Mouse (Mus musculus) megakaryocyte progenitor cell, adult 5-6 weeks (primary cell): Measurements from ENCODE around the gene Dhx35. TPM values are rescaled to one million over a fixed set of nuclear protein-coding genes. Genes with fewer than 3 reads are reported as not detected.

Experiments used
- ATAC-seq: replicated peaks from 2 replicates; pipeline ENCODE4 v1.8.0; 2016; ENCODE audit warnings: mild to moderate bottlenecking, moderate TSS enrichment, inconsistent platforms; ENCODE audit not compliant: poor library complexity
- total RNA-seq, 2 experiments: library from RNA; stranded (forward) in 1 of 2; stranded (reverse) in 1 of 2; fragments of 157-497, 149-512 nt in 1 of 2; fragments of 200-1000 nt in 1 of 2; gene quantifications; 2 replicates each; pipeline versions ENCODE4 v1.2.3 to v1.2.4; 2015 to 2017

Dhx35 gene
- total RNA-seq, 2 experiments from 2014 or later: 10.1 to 17.3 TPM

DNA sequence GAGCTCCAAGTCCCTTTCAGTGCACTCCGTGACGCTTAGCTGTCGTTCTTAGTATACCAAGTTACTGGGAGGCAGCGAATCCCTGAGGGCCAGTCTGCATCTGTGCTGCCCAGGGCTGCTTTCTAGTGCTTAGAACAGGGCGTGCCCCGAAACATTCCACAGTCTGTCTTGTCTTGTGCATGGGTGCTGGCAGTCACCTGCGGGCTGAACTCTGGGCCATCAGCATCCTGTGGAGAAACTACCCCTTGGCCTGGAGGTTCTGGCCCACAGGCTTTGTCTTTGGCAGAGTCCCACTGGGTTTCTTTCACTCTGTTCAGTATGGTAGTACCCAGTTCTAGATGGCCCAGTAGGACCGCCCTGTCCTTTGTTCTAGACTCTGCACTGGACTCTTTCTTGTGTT is 6.2 kb downstream of the Dhx35 start:
- no peak for ATAC-seq

DNA sequence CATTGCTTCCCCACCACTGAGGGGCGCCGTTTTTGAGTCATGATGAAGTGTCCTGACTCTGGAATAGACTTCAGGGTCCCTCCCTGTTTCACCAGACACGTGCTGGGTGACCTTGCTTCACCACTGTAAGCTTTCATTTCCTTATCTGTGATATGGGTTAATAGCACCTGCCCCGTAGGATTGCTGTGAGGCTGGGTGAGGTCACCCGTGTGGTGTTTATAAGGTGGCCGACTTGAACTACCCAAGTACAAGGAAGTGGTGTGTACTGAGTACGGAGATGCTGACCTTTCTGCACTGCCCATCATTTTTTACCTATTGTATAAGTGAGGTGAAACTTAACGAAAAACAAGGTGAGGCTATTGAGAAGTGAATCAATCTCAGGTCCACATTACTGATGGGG is 9.0 kb downstream of the Dhx35 start:
- ATAC-seq: no peak

DNA sequence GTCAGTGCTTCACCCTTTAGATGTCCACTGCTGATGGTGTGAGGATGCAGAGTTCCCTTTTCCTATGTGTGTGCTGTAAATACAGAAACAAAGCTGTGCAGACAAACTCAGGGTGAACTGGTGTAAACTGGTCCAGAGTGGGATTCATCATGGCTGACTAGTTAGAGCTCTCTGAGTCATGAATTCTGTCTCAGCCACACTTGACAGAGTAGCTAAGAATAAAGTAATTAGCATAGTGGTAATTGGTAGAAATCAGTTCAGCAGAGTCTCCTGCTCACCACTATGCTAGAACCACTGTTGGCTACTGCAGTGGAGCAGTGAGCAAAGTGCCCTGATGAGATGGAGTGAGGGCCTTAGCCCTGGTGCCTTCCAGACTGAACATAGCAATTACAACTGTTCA is 21.1 kb downstream of the Dhx35 start:
- no peak for ATAC-seq

DNA sequence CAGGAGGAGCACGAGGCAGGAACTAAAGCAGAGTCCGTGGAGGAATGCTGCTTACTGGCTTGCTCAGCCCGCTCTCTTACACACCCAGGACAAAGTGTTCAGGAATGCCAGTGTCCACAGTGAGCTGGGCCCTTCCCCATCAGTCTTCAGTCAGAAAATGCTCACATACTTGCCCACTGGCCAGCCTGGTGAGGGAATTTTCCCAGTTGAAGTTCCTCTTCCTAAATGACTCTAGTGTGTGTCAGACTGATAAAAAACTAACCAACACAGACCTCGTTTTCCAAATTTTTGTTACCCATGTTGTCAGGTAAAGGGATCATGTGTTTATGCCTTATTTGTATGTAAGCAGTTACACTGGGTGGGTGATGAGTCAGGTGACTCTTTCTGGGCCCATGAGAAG is 21.6 kb downstream of the Dhx35 start:
- ATAC-seq: no peak

DNA sequence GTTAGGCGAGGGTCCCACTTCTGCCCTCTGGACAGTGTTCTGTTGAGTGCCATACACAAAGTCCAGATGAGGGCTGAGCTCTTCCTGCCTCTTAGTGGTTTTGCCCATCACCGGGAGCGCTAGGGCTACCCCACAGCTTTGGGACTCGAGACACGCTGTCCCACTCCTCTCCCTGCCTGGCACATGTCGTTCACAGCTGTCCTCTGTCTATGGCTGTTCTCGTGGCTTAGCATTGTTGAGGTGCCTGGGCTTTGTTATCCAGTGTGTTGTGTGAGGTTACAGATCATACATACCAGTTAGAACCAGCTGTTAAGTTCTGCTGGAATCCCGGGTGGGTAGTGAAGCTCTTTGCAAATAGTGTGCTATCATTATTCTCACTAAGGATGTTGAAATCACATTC is 23.1 kb downstream of the Dhx35 start:
- no peak for ATAC-seq

DNA sequence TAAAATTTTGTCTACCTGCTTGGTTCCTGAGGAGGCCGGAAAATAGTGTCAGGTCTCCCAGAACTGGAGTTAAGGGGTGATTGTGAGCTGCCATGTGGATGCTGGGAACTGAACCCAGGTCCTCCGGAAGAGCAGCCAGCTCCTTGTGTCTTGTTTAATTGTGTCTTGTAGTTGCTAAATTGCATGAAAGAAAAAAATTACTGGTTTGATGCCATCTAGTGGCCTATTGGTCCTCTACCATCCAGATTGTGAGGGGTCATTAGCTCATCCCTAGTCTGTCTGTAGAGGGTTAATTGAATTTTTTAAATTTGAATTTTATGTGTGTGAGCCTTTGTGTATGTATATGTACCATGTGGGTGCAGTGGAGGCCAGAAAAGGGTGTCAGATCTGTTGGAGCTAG is 33.5 kb downstream of the Dhx35 start:
- no peak for ATAC-seq

DNA sequence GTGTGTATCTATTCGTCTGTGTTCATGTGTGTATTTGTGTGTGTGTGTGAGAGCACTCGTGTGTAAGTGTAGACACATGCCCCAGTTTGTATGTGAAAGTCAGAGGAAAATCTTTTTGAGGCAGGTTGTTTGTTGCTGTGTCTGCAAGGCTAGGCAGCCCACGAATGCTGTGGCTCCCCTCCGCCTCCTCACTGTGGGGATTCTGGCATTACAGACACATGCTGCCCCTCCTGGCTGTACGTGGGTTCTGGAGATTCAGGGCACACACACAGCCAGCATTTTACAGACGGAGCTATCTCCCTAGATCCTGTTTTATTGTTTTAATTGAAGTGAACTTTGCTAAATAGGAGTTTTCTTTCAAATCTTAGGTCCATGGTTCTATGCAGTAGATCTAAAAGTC is 35.1 kb downstream of the Dhx35 start:
- no peak for ATAC-seq

DNA sequence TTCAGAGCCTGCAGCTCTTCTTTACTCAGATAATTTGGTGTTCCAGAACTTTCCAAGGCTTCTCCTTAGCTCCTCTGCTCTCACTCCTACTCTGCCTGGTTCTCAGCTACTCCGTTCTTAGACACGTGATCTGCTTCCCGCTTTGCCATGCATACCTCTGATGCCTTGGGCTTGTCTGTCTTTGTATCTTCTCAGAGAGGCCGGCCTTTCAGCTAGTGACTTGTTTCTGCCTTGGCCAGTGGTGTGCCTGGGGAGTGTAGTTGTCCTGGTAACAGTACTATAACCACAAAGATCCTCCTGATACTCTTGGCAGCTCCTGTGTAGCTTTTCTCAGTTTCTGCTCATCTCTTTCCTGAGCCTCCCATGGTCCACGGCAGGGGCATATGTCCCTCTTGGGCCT is 38.6 kb downstream of the Dhx35 start:
- no peak for ATAC-seq

DNA sequence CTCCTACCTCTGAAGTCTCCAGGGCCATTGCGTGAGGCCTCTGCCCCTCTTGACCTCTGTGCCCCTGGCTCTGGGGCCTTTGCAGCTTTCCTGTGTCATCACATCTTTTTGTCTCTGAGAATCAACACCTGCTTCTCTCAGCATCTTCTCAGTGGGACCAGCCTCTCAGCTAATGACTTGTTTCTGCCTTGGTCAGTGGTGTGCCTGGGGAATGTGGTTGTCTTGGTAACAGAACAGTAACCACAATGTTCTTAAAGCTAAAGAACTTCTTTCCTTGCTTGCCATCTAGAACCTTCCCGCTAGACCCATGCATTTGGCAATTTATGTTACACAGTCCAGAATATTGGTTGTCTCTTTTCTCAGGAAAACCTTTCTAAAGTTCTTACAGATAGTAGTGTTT is 39.0 kb downstream of the Dhx35 start:
- no peak for ATAC-seq

DNA sequence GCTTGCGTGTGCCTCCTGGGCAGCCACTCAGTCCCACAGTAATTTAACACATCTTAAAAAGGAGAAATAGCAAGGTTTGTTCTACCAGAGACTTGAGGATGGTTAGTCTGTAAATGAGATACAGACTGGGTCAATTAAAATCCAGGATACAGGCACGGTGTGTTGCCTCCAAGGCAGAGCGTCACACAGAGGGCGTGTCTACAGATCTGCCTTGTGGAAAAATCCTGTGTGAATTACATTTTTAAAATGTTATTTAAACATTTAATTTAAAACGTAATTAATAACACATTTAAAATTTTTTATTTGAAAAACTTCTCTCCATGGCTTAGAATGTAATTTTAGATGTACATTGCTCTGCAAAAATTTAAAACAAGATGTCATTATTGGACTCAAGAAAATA is 48.7 kb downstream of the Dhx35 start:
- no peak for ATAC-seq

DNA sequence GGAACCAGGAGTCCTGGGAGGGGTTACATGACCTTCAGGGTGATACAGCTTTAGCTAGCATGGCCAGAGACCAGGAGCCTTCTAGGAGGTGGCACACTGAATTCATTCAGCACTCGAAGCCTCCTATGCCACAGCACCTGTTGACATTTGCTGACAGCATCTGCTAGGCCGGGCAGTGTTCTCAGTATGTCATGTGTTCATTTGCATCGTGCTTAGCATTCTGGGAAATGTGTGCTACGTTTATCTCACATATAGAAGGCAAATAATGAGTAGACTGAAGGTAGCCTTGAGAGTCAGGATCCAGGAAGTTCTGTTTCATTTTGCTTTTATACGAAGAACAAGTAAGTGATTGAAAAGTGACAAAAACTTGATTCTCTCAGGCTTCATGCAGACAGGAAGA is 50.4 kb downstream of the Dhx35 start:
- no peak for ATAC-seq

DNA sequence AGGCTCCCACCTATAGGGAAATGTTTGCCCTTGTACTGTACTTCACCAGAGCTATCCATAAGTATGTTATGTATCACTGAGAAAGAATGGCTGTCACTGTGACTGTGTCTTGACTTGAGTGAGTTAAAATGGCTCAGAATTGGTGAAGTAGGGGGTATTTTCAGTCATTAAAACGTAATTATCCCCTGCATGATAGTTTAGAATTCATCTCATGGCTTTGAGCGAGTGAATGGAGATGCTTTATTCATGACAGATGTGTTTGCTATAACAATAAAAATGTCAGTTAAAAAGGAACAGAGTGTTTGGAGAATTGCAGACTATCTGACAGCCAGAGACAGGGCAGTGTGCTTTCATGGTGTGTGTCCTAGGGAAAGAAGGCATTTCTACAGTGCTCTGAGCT is 51.6 kb downstream of the Dhx35 start:
- ATAC-seq: no peak

DNA sequence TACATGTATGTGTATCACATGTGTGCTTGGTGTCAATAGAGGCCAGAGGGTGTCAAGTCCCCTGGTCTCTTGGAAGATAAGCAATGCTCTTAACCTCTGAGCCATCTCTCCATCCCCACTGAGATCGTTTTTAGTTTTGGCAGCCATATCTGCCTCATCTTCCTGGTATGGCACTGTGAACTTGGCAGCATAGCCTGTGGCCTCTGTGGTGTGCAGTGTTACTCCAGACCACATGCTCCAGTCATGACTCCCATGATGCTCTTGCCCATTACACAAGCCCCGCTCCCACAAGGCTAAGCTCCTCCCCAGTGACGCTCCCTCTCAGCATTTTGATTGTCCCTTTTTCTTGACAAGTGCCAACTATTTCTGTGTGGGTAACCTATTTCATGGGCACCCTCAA is 53.4 kb downstream of the Dhx35 start:
- ATAC-seq: peak; percentile 41; the same call in 1 of the 2 replicates

DNA sequence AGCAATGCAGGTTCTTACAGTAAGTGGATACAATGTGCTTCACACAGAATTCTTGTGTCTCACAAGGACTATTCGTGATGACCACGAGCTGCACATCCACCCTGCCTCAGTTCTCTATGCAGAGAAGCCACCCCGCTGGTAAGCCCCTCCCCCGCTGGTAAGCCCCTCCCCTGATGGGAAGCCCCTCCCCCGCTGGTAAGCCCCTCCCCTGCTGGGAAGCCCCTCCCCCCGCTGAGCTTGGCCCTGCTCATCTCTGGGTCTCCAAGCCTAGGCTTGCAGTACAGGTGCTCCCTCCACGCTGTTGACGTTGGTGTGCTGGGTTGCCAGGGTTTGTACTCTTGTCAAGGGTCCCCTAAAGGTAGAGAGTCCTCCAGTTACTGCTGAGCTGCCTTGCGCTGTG is 54.8 kb downstream of the Dhx35 start:
- ATAC-seq: no peak

DNA sequence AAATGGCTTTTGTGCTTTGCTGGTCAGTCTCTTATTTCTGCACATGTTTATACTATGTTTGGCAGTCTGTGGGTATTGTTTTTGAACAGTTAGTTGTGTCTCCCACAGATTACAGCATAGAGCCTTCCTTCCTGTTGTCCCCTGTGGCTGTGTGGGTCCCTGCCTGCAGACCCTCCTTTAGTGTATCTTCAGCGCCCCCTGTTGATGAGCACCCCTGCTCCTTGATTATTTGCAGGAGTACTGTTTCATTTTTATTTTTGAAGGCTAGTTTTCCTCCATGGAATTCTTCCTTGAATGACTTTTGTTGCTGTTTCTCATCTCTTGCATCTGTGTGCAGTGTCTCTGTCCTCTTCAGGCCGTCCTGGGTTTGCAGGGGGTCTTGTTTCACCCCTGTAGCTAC is 58.0 kb downstream of the Dhx35 start:
- ATAC-seq: peak; percentile 86

DNA sequence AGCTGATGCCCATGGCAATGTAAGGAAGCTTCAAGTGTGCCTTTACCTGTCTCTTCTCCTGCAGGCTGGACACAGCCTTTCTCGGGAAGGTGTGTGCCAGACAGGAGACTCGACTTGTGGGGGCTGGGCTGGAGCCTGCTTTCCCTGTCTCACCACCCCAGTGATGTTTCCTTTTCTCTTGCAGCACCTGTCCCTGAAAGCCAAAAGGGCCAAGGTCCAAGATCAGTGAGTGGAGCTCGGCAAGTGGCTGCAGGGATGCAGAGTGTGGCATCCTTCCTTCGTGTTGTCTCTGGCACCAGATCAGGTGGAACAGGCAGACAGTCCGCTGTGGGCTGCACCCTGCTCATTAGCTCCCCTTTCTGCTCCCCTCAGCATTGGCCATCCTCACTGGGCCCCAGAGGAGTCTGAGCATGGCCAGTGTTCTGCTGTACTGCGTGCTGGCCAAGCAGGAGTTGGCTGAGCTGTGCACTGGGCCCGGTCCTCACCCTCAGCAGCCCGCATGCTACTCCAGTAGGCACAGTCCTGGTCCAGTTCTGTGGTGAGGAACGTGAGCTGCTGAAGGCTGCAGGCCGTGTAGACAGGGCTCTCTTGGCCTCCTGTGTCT is 62.4 kb downstream of the Dhx35 start:
- no peak for ATAC-seq

DNA sequence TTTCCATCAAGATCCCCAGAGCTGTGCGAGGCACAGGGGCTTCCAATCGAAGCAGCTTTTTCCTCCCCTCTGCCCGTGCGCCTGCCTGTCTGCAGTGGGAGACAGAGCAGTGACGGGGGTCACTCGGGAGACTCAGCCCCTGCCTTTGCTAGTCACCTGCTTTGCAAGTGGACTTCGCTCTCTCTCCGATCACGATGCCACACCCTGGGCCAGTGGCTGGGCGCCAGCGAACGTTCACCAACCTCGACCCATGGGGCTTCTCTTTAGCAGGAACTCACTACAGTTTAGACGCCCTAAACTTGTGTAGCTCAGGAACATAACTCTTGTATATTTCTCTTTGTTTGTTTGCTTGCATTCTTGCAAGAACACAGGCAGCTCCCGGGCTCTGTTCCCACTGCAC is 63.0 kb downstream of the Dhx35 start:
- no peak for ATAC-seq

DNA sequence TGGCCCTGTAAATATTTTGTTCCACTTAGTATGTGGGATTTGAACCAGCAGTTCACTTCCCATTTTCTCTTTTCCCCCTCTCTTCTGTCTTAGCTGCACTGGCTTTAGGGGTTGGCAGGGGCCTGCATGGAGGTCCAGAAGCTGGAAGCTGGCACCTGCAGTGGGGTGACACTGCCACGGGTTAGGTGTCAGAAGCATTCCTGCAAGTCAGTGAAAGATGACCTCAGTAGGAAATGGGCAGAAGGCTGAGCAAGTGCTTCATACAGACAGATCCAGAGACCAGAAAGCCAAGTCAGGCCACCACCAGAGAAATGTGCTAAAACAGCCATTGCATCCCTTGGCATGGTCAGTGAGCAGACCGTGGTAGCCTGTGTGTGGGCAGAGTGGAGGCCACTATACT is 66.5 kb downstream of the Dhx35 start:
- ATAC-seq: no peak

DNA sequence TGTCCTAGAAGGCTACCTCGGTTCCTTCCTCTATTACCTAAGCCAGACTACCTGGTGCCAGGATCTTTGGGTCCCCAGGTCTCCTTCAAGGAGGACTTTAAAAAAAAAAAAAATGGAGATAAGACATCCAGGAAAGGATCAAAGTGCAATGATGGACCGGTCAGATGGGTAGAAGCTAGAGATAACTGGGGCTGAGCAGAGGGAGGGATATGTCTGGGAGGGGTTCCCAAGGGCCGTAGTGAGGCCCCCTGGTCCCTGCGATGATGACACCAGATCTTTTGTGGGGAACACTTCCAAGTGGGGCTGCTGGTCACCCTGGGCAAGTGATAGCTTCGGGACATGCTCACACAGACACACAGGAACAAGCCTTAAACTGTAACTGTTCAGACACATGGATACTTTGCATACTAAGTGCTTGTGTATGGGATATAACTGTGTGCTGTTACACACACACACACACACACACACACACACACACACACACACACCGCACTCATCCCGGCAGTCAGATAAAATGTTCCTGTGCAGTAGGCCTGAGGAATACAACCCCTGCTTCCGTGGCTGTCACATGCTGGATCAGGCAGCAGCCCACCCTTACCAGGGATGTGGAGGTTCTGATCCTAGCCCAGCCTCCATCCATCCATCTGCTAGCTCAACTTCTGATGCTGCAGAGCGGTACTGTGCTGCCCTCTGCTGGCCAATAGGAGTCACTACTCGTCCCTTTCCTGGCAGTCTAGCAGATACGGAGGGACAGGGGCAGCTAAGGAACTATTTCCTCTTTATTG is 68.9 kb downstream of the Dhx35 start:
- ATAC-seq: peak; percentile 91

DNA sequence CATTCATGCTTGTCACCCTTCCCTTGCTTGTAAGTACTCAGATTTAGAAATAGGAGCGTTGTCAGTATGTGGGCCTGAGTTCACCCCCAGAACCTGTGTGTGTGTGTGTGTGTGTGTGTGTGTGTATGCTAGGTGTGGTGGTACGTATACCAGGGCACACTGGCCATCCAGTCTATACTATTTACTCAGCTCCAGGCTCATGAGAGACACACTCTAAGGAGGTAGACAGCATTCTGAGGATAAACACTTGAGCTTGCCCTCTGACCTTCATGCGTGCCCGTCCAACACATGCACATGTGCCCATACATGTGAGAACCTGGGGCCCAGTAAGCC is 69.5 kb downstream of the Dhx35 start:
- ATAC-seq: no peak

DNA sequence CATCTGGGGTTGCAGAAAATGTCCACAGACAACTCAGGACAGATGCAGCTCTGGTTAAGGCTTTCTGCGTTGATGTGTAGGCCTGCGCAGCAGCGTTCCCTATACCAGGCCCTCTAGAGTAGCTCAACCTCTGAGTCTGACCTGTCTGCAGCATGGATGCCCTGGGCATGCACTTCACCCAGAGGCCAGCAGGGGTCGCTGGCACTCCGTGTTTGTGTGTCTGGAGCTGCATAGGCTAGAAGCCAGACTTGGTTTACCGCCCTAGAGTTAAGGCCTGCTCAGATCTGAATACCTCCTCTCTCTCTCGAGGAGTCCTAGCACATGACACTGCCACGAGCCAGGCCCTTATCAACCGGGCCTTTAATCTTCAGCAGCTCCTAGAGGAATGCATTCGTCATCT is 70.8 kb downstream of the Dhx35 start:
- ATAC-seq: peak; percentile 77

DNA sequence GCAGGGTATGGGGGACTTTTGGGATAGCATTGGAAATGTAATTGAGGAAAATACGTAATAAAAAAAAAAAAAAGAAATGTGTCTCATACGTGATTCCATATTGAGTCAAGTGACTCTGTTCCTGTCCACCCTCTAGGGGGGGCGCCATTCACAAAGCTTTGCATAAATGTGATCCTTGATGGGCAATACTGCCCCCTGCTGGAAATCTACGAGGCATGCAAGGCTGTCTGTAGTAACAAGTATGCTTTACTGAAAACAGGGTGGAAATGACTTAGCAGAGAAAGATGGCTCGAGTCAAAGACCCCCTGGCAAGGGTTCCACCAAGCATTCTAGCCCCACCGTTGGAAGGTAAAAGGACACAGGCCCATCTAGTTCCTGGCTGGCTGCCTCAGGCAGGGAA is 92.0 kb downstream of the Dhx35 start:
- peak; percentile 83 for ATAC-seq

DNA sequence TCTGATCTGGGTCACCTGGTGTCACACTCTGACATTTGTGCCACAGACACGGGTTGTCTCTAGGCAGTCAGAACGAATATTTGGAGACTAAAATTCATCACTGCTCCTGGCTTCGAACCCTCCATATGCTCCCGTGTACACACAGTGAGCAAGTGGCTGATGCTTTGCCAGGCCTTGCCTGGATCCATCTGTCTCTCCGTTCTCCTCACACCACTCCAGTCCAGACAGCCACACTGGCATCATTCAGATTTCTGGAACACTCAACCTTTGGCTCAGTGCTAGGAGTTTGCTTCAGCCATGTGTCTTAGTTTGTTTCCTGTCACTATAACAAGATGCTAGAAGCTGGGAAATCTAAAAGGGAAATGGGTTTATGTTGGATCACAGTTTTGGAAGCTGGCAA is 93.9 kb downstream of the Dhx35 start:
- ATAC-seq: no peak
